Mouse (Mus musculus) heart, embryonic 15.5 days (tissue): ENCODE data around the gene Mfsd2a. TPM values are rescaled to one million over a fixed set of nuclear protein-coding genes. Genes with fewer than 3 reads are reported as not detected.

Source experiments
- ATAC-seq: fragments of 200-750 bp; cut with Nextera tagmentation; replicated peaks from 2 replicates; pipeline ENCODE4 v1.8.0; 2017; ENCODE audit warnings: low read depth, moderate TSS enrichment; ENCODE audit not compliant: insufficient number of reproducible peaks, insufficient read depth, low FRiP score
- H3K27ac ChIP-seq: fragments of 300-500 bp; sonication (generic); 2 replicates; pipeline ENCODE4 v1.5.1; 2015; ENCODE audit warnings: mild to moderate bottlenecking, inconsistent platforms
- H3K27me3 ChIP-seq: fragments of 300-500 bp; sonication (generic); 2 replicates; pipeline ENCODE4 v1.6.1; 2015; ENCODE audit warnings: inconsistent platforms
- H3K36me3 ChIP-seq: fragments of 300-500 bp; sonication (generic); 2 replicates; pipeline ENCODE4 v1.6.1; 2015; ENCODE audit warnings: mild to moderate bottlenecking, inconsistent platforms
- H3K4me1 ChIP-seq: fragments of 300-500 bp; sonication (generic); replicated peaks from 2 replicates; pipeline ENCODE4 v1.6.1; 2015; ENCODE audit warnings: inconsistent platforms
- H3K4me2 ChIP-seq: fragments of 300-500 bp; sonication (generic); 2 replicates; pipeline ENCODE4 v1.6.1; 2015; ENCODE audit warnings: inconsistent platforms, mild to moderate bottlenecking, moderate library complexity
- H3K4me3 ChIP-seq: fragments of 300-500 bp; sonication (generic); 2 replicates; pipeline ENCODE4 v1.5.1; 2015; ENCODE audit warnings: mild to moderate bottlenecking, inconsistent platforms
- H3K9ac ChIP-seq: fragments of 300-500 bp; sonication (generic); 2 replicates; pipeline ENCODE4 v1.6.1; 2015; ENCODE audit warnings: mild to moderate bottlenecking, inconsistent platforms
- H3K9me3 ChIP-seq: fragments of 300-500 bp; sonication (generic); replicated peaks from 2 replicates; pipeline ENCODE4 v1.6.1; 2016; ENCODE audit warnings: inconsistent platforms
- WGBS: fragments of 180-500 bp; shearing (Covaris S2); methylation state at CpG from one replicate; pipeline ENCODE4 v1.1.7; 2015; ENCODE audit warnings: mixed read lengths; 5-methylcytosine and 5-hydroxymethylcytosine counted together
- polyA plus RNA-seq: library from polyadenylated mRNA; unstranded; fragments of >200 nt; fragmentation: Nextera tagmentation; extraction: Ambion mirVana; gene quantifications from 2 replicates; pipeline ENCODE4 v1.2.1, GENCODE M21; 2015

The Mfsd2a gene
- polyA plus RNA-seq = 0.37 and 0.94 TPM in 2 replicates

- peak; percentile 44 for ATAC-seq
- peaks cover 35% of the 10 kb centered on the region for H3K4me1 ChIP-seq
- H3K36me3 ChIP-seq = no peaks in the 10 kb centered on the region
- H3K27me3 ChIP-seq = peaks cover 44% of the 10 kb centered on the region
- H3K4me2 ChIP-seq = peak within 1 kb of the TSS; percentile 96
- no peaks in the 10 kb centered on the region for H3K9me3 ChIP-seq
- peak within 1 kb of the TSS; percentile 55 for H3K4me3 ChIP-seq
- H3K27ac ChIP-seq = no peak within 1 kb of the TSS
- WGBS = under 1% methylated on average over 27 of the region's 27 CpGs
- peak within 1 kb of the TSS; percentile 39 for H3K9ac ChIP-seq
These were observed at the start of gene Mfsd2a for GRCm38 (mm10) chr4:122961100-122961567. Mfsd2a (minus strand) TSS chr4:122961188.

- no peak for ATAC-seq
- H3K4me2 ChIP-seq = no peak overlapping the region
- H3K4me3 ChIP-seq = no peak overlapping the region
These were observed 44.3 kb upstream of the Mfsd2a start for GRCm38 (mm10) chr4:123005054-123005966.

GRCm38 (mm10) chr4:123000617-123001342 is 39.8 kb upstream of the Mfsd2a start:
- WGBS = 52% methylated on average over 17 of the region's 17 CpGs
- no peak for ATAC-seq

More at GRCm38 (mm10) chr4:123005054-123005966, 44.3 kb upstream of the Mfsd2a start:
- H3K9ac ChIP-seq = no peak overlapping the region
- no peaks in the 10 kb centered on the region for H3K9me3 ChIP-seq
- no peaks in the 10 kb centered on the region for H3K36me3 ChIP-seq
- 25% methylated on average over 15 of the region's 15 CpGs for WGBS
- H3K27me3 ChIP-seq = peaks cover 16% of the 10 kb centered on the region
- H3K4me1 ChIP-seq = peaks cover 10% of the 10 kb centered on the region
- no peak overlapping the region for H3K27ac ChIP-seq

GRCm38 (mm10) chr4:123000130-123000529 is 39.1 kb upstream of the Mfsd2a start:
- no peaks in the 10 kb centered on the region for H3K9me3 ChIP-seq
- no peak overlapping the region for H3K9ac ChIP-seq
- ATAC-seq = no peak
- no peaks in the 10 kb centered on the region for H3K36me3 ChIP-seq
- peaks cover 62% of the 10 kb centered on the region for H3K27me3 ChIP-seq
- peaks cover 25% of the 10 kb centered on the region for H3K4me1 ChIP-seq
- no peak overlapping the region for H3K4me2 ChIP-seq
- 68% methylated on average over 14 of the region's 14 CpGs for WGBS
- no peak overlapping the region for H3K27ac ChIP-seq
- H3K4me3 ChIP-seq = no peak overlapping the region

More at GRCm38 (mm10) chr4:123000617-123001342, 39.8 kb upstream of the Mfsd2a start:
- Histone ChIP-seq H3K4me3 (no peak overlapping the region), H3K4me2 (no peak overlapping the region), H3K27ac (no peak overlapping the region), H3K27me3 (peaks cover 60% of the 10 kb centered on the region), H3K9ac (no peak overlapping the region), H3K9me3 (no peaks in the 10 kb centered on the region), H3K4me1 (peaks cover 22% of the 10 kb centered on the region), H3K36me3 (no peaks in the 10 kb centered on the region)

- H3K9me3 ChIP-seq = no peaks in the 10 kb centered on the region
- no peak for ATAC-seq
- H3K27ac ChIP-seq = no peak overlapping the region
- peaks cover 21% of the 10 kb centered on the region for H3K4me1 ChIP-seq
- WGBS = 30% methylated on average over 4 of the region's 4 CpGs
- H3K27me3 ChIP-seq = peaks cover 70% of the 10 kb centered on the region
- H3K9ac ChIP-seq = no peak overlapping the region
- no peak overlapping the region for H3K4me3 ChIP-seq
- no peak overlapping the region for H3K4me2 ChIP-seq
- H3K36me3 ChIP-seq = no peaks in the 10 kb centered on the region
These were observed 38.3 kb upstream of the Mfsd2a start for GRCm38 (mm10) chr4:122999263-122999691.

DNA sequence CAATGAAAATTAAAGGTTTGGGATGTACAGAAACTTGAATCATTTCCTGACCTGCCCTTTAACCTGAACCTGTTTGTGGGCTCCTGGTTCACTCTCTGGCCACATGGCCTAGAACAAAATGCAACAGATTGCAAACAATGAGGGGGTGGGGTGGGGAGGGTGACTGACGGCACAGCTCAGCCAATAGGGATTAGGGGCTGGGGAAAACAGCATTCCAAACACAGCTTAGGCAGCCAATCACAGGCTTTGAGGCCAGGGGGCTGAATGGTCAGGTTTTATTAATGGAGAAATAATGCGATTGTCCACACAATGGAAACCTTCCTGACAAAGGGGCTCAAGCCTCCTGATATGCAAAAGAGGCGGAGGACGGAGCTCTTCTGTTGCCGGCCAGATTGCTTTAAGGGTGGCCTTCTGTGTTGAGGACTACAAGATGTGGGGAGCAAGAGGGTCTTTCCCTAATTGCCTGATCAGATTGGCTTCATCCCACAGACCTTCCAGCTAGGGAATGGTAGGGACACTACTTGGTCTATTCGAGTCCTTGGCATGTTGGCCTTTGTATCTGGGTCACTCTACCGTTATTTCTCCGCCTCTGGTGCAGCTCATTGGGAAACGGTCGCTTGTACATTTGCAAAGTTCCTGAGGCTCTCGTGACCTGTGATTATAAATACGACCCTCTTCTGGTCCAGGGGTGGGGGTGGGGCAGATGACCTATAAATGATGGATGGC is 37.7 kb upstream of the Mfsd2a start:
- ATAC-seq = no peak
- Histone ChIP-seq H3K4me3 (no peak overlapping the region), H3K27me3 (peaks cover 72% of the 10 kb centered on the region), H3K9me3 (no peaks in the 10 kb centered on the region), H3K4me2 (no peak overlapping the region), H3K4me1 (peaks cover 21% of the 10 kb centered on the region), H3K27ac (no peak overlapping the region), H3K9ac (no peak overlapping the region), H3K36me3 (no peaks in the 10 kb centered on the region)
- 26% methylated on average over 12 of the region's 12 CpGs for WGBS

DNA sequence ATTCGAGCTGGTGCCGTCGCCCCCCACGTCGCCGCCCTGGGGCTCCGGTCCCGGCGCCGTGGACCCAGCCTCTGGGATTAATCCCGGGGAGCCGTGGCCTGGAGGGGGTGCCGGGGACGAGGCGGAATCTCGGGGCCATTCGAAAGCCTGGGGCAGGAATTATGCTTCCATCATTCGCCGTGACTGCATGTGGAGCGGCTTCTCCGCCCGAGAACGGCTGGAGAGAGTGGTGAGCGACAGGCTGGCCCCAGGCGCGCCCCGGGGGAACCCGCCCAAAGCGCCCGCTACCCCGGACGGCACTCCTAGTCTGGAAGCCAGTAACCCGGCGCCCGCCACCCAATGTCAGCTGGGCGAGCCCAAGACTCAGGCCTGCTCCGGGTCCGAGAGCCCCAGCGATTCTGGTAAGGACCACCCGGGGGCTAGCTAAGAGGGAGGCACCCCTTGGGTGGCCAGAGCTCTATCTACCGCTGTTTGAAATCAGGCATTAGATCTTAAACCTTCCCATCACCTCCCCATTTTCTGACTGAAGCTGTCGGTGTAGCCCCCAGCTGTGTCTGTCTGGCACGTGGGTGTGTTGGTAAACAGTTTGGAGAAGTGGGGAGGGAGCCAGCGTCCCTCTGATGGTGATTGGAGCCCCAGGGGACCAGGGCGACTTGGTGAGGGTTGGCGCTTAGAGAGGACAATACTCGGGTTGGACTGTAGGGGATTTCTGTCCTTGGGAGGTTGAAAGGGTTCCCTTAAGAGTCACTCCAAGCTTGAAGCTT is 35.8 kb upstream of the Mfsd2a start:
- Histone ChIP-seq H3K9ac (peak overlapping the region; percentile 59), H3K27ac (no peak overlapping the region), H3K36me3 (no peaks in the 10 kb centered on the region), H3K4me2 (peak overlapping the region; percentile 100), H3K27me3 (peaks cover 70% of the 10 kb centered on the region), H3K9me3 (no peaks in the 10 kb centered on the region), H3K4me3 (peak overlapping the region; percentile 71), H3K4me1 (peaks cover 21% of the 10 kb centered on the region)
- WGBS = 1% methylated on average over 47 of the region's 47 CpGs
- peak; percentile 5; the same call in 1 of the 2 replicates for ATAC-seq

DNA sequence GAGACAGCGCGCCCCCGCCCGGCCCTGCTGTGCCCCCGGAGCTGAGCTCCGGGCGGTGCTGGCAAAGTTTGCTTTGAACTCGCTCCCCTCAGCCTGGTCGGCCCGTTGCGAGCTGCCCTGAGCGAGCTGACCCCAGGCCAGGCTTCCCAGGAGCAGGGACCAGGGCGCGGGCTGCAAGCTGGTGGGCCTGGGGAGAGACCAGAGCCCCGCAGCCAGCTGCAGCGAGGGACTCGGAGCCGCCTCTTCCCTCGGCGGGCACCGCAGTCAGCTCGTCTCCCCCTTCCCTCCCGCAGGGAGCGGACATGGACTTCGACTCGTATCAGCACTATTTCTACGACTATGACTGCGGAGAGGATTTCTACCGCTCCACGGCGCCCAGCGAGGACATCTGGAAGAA is 35.2 kb upstream of the Mfsd2a start:
- Histone ChIP-seq H3K4me3 (peak overlapping the region; percentile 71), H3K27ac (no peak overlapping the region), H3K4me2 (peak overlapping the region; percentile 100), H3K9ac (peak overlapping the region; percentile 59), H3K9me3 (no peaks in the 10 kb centered on the region), H3K4me1 (peaks cover 21% of the 10 kb centered on the region), H3K27me3 (peaks cover 65% of the 10 kb centered on the region), H3K36me3 (no peaks in the 10 kb centered on the region)
- ATAC-seq = peak; percentile 15; the same call in 1 of the 2 replicates
- WGBS = under 1% methylated on average over 27 of the region's 32 CpGs

DNA sequence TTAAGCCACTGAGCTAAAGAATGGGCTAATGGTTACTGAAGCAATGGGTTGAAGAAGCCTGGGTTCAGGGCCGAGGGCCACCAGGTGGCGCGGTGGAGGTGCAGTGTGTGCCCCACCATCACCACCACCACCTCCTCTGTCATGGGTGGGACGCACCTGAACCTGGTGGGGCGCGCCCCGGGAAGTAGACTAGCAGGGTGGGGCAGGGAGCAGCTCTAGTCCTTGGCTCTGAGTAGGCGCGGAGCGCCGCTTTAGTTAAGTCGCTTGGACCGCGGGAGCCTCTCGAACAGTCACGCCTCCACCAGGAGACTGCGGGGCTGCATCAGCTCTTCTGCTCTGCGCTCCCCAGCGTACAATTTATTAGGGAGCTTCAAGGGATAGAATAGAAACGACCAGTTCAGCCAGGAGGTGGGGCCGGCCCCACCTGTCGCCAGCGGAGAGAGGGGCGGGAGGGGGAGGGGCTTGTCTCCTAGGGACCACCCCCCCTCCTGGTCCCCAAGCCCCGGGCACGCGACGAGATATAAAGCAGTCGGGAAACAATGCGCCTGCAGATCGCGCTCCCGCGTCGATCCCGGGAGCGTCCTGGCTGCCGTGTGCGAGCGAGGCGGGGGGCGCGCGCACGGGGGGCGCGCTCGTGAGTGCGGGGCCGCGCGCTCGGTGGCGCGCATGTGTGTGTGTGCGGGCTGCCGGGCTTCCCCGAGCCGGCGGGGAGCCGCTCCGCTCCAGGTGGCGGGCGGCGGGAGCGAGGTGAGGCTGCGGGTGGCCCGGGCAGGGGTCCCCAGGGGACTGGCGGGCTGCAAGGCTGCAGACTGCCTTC is 34.6 kb upstream of the Mfsd2a start, which contains the start of gene Mycl:
Mycl (plus strand) TSS at position 249 of the 817 bp plus-strand sequence.
- WGBS = under 1% methylated on average over 62 of the region's 69 CpGs

More for the DNA sequence above, 34.6 kb upstream of the Mfsd2a start, which contains the start of gene Mycl:
- peaks cover 58% of the 10 kb centered on the region for H3K27me3 ChIP-seq
- peak; percentile 53 for ATAC-seq
- H3K27ac ChIP-seq = no peak within 1 kb of the TSS
- H3K9me3 ChIP-seq = no peaks in the 10 kb centered on the region
- peak within 1 kb of the TSS; percentile 100 for H3K4me2 ChIP-seq
- H3K4me3 ChIP-seq = peak within 1 kb of the TSS; percentile 71
- no peaks in the 10 kb centered on the region for H3K36me3 ChIP-seq
- peaks cover 19% of the 10 kb centered on the region for H3K4me1 ChIP-seq
- H3K9ac ChIP-seq = peak within 1 kb of the TSS; percentile 59
